Mouse (Mus musculus) lung, postnatal 10 days (tissue): Measurements from ENCODE around the gene Calr4.
A peak's percentile ranks its signal among the peaks of the same experiment; 100 is the strongest.

Source experiments
- DNase-seq: peaks from one replicate; pipeline ENCODE4 v3.0.0; 2021

Calr4 gene

GRCm38 (mm10) chr4:109236186-109236879, 2.0 kb downstream of the Calr4 start:
- no peak for DNase-seq

DNA sequence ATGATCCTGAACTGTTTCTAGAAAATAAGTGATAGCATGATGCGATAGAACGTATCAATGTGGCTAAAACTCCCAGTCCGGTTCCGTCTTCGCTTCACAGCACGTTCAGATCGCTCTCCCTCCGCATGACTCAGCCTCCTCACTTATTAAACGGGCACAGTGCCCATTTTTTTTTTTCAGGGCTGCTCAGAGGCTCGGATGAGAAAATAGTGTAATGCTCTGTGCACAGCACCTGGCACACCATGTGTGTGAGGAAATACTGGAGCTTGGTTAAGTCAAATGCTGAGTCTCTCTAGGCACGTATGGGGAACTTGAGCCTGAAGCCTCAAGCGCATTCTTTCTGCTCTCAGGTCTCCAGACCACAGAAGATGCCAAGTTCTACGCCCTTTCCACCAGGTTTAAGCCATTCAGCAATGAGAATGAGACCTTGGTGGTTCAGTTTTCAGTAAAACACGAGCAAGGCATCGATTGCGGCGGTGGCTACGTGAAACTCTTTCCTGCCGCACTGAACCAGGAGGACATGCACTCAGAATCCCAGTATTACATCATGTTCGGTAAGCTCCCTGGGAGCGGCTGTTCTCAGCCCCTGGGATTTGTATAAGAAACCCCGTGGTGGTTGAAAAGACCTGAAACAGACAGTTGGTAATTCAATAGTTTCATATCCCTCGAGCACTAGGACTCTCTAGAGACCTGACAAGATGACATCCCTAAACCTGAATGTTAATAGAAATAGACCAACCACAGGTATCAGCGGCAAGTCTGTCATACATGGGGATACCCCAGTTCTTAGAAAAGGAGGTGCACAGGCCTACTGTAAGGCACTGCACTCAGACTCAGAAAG, 4.4 kb downstream of the Calr4 start:
- DNase-seq, result peak; percentile 29

GRCm38 (mm10) chr4:109241221-109241620, 6.9 kb downstream of the Calr4 start:
- no peak for DNase-seq

GRCm38 (mm10) chr4:109241934-109242333, 7.6 kb downstream of the Calr4 start:
- peak; percentile 76 for DNase-seq

- DNase-seq, result no peak
Observed at GRCm38 (mm10) chr4:109244506-109244905, 10.2 kb downstream of the Calr4 start.

DNA sequence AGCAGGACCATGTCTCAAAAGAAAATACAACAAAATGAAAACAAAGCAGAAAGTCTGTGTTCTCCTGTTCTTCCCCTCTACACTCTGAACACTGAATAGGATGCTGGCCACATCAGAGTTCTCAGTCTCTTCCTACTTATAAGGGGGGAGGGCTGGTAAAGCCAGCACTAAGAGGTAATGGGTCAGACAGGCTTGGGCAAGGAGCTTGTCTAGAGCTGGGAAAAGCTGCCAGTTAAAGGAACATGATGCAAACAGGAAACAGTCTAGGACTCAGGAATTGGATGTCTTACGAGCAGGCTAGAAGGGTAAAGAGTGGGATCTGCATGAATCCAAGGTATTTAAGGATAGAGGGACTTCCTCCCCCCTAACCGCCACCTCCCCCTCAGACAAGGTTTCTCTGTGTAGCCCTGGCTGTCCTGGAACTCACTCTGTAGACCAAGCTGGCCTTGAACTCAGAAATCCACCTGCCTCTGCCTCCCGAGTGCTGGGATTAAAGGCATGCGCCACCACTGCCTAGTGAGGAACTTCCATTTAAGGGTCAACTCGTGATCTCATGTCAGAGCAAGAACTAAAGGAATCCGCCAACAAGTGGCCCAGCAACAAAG, 10.8 kb downstream of the Calr4 start:
- no peak for DNase-seq

GRCm38 (mm10) chr4:109251605-109252004, 17.3 kb downstream of the Calr4 start:
- peak; percentile 60 for DNase-seq

DNA sequence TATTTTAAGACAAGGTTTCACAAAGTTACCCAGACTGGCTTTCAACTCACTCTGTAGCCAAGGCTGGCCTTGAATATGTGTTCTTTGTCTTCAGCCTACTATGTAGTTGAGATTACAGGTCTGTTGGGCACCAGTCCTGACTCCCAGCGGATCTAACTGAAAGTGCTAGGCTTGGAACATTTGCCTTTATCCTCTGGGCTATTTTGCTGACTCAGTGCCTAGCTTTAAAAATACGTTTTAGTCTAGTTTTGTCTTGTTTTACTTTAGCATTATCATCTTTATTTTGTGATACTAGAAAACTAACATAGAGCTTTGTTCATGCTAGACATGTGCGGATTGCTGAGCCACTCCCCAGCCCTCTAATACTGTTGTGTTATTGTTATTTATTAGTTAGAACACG, 17.9 kb downstream of the Calr4 start:
- no peak for DNase-seq

GRCm38 (mm10) chr4:109253664-109254151, 19.4 kb downstream of the Calr4 start:
- DNase-seq, result peak; percentile 43

DNA sequence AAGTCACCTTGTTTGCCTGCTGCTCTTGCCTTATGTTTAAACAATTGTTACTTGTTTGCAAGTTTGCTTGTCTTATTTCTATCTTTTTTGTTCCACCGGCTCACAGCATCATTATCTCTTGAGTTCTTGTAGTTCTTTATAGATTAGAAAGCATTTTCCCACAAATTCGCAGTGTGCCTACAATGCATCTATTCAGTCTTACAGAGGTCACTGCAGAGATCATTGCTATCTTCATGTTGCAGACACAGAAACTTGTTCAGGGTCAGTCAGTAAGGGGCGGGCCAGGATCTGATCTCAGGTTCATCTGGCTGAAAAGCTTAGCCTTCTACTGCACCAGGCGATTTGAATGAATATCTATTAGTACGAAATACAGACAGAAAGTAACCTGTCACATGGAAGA, 20.2 kb downstream of the Calr4 start:
- no peak for DNase-seq

GRCm38 (mm10) chr4:109255321-109255720, 21.0 kb downstream of the Calr4 start:
- DNase-seq, result no peak

DNA sequence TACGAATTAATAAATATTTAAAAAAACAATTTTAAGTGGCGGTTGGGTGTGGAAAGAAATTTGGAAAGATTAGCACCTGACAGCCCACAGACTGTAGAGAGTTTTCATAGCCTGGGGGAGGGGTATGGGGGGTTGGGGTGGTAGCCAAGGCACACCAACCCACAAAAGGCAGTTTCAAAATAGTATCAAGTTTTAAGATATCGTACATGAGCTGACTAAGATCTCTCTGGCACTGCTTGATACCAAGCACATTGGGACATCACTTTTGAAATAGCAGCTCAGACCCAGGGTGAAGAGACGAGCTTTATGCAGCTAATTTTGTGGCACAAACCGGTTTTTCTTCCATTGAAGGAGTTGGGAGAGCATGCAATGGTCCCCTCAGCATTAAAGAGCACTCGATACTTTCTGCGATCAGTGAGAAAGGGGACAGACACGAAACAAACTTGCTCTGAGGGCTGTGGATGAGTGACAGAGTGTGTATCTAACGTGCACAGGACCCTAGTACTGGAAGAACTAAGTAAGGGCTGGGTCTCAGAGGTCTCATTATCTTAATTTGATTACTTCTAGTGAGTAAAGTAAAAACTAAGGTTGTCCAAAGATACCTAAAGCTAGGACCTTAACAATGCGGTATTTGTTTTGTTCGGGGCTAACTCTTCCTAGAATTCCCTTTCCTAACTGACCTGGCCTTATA, 21.6 kb downstream of the Calr4 start:
- DNase-seq, result no peak

DNA sequence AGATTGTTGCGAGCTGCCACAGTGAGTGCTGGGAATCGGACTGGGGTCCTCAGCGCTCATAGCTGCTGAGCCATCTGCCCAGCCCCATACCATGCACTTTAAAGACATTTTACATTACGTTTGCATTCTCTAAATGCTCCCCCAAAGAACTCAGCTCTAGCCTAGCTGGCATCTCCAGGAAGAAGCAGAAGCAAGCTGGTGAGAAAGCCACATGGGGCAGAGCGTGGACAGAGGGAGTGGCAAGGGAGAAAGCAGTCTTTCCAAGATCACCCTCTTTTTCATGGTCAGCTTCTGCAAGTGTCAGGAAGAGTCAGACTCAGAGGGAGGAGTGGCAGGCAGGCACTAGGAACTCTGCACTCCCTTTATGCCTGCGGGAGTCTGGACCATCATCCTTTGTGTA, 22.5 kb downstream of the Calr4 start:
- DNase-seq, result no peak

GRCm38 (mm10) chr4:109257639-109258038, 23.4 kb downstream of the Calr4 start:
- no peak for DNase-seq

DNA sequence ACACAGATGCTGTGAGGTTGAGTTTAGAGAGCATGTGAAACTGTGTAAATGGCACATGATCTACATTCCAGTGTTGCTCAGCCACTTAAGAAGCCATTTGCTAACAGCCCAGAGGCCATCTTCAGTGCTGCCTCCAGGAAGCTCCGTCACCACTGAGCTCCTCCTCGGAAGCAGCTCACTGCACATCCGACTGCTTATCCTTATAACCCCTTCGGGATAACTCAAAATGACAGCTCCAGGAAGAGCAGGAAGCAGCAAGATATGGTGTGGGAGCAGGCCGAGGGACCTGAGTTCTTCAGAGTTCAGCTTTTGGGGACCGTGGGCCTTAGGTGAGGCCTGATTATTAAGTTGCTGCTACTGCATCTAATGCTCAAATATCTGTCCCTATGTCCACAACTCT, 27.8 kb downstream of the Calr4 start:
- no peak for DNase-seq

- no peak for DNase-seq
Observed at GRCm38 (mm10) chr4:109266056-109266455, 31.8 kb downstream of the Calr4 start.

DNA sequence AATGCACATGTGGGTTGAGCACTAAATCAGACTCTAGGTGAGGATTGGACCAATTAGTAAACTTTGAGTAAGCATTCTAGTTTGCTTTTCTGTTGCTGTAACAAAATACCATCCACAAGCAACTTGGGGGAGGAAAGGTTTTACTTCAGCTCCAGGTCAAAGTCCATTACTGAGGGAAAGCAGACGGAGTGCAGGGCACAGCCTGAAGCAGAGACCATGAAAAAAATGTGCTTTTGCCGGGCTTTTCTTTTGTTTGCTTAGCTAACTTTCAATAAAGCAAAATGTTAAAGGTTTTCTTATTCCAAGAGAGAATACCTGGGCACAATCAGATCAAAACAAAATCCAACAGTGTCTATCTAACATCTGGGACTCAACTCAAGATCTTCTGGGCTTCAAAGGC, 32.5 kb downstream of the Calr4 start:
- no peak for DNase-seq

- no peak for DNase-seq
Observed at GRCm38 (mm10) chr4:109267452-109267851, 33.2 kb downstream of the Calr4 start.

GRCm38 (mm10) chr4:109268903-109269302, 34.6 kb downstream of the Calr4 start:
- no peak for DNase-seq

- DNase-seq, result no peak
Observed at GRCm38 (mm10) chr4:109271803-109272202, 37.5 kb downstream of the Calr4 start.

DNA sequence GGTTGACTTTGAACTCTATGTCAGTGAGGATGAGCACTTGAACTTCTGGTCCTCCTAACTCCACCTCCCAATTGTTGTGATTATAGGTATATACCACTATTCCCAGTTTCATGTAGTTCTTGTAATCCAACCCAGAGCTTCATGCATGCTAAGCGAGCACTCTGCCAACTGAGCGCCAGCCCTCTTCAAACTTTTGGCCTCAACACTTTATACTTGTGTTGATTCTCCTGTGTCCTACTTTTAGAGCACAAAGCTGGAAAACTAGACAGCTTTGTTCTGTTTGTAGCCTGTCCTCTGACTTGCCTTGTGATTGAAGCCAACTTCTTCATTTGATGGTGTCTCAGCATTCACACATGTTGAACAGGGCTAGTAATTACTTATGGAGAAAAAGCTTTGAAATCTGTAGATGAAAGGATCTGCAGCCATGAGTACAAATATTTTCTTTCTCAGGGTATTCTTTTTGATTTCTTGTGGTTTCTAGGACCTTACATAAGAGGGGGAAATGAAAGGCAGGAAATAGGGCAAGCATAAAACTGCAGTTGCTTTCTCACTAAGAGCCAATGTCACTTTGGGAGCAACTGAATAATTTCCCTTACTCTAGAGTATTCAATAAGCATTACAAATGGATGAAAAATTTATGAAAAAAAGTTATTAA, 39.4 kb downstream of the Calr4 start:
- no peak for DNase-seq

GRCm38 (mm10) chr4:109279689-109280458, 45.6 kb downstream of the Calr4 start, which contains the start of gene Eps15:
Gene Eps15 (plus strand): TSS chr4:109280268.
- DNase-seq, result peak; percentile 96
